Mouse (Mus musculus): ENCODE measurements at regions not wholly inside any gene's neighbourhood (a gene's known extent, or its start where the extent isn't known, plus 50 kb on each side); places are given as distances from the start of the nearest gene placed in this dataset.

DNA sequence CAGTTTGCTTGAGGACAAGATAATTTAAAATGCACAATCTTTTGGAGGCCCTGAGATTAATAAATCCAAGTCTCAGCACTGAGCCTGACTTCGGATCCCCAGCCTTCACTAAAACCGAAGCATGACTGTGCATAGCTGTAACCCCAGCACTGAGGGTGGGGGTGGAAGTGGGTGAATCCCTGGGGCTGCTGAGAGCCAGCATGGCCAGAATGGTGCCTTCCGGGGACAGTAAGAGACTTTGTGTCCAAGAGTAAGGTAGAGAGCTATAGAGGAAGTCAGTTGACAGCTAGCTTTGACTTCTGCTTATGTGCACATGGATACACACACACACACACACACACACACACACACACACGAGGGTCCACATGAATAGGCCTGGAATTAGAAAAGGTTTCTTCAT lies 198.3 kb downstream of the Ifng start:
- no peak overlapping the region for H3K27ac ChIP-seq
- no peak overlapping the region for H3K9ac ChIP-seq (ENCODE audit: low read depth, low read length)
- intact Hi-C loops (cut with DNase I), result no loop called here
- H3K4me3 ChIP-seq, result no peak overlapping the region
- WGBS, result 80% methylated on average over 4 of the region's 4 CpGs
- DNase-seq, result no peak
- no peaks in the 10 kb centered on the region for H3K27me3 ChIP-seq (ENCODE audit: control insufficient read depth, insufficient read depth, low read length)
- H3K36me3 ChIP-seq (ENCODE audit: control insufficient read depth, insufficient read depth, low read length), result no peaks in the 10 kb centered on the region
- H3K4me1 ChIP-seq (ENCODE audit: control insufficient read depth, insufficient read depth, low read length), result no peaks in the 10 kb centered on the region
- H3K79me2 ChIP-seq (replicated peaks; ENCODE audit: control insufficient read depth, insufficient read depth, low read length), result no peaks in the 10 kb centered on the region
- TF ChIP-seq EP300 (IDR thresholded peaks at IDR 0.05; ENCODE audit: insufficient read depth, low read depth, low read length), result no peak
- no peak for TF ChIP-seq POLR2A (IDR thresholded peaks at IDR 0.05; ENCODE audit: insufficient read depth, low read depth, low read length)
- TF ChIP-seq CTCF (IDR thresholded peaks at IDR 0.05), result no peak

DNA sequence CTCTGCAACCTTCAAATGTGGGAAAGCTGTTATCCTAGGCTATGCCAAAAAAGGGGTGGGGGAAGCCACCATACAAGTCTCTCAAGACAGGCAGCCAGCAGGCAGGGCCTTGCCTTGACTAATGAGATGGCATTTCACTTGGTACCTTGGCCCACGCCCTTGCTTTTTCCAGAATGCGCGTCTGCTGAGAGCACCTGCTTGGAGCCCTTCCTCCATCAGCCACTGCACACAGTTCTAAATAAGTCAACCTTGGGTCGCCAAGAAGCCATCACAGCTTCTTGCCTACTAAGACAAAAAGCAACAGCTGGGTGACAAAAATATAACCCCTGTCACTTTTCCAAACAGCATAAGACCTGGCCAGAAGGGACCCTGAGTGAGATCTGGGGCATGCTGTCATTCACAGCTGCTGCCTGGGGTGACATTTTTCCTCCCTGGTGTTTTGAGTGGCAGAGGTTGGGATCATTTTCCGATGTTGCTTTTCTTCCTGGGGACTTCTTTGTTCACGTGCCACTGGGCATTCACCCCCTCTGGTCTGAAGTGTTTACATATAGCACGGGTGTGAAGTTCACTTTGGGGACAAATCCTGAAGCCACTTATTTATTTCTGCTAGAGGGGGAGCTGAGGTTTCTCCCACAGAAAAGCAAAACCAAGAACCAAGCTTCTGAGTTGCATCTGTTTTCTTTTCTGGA lies 199.4 kb downstream of the Ifng start:
- DNase-seq, result no peak
- H3K36me3 ChIP-seq (ENCODE audit: control insufficient read depth, insufficient read depth, low read length), result no peaks in the 10 kb centered on the region
- WGBS, result 57% methylated on average over 7 of the region's 7 CpGs
- TF ChIP-seq CTCF (IDR thresholded peaks at IDR 0.05) (no peak), EP300 (IDR thresholded peaks at IDR 0.05; ENCODE audit: insufficient read depth, low read depth, low read length) (no peak), POLR2A (IDR thresholded peaks at IDR 0.05; ENCODE audit: insufficient read depth, low read depth, low read length) (no peak)
- H3K4me3 ChIP-seq, result no peak overlapping the region
- H3K27ac ChIP-seq, result no peak overlapping the region
- no peaks in the 10 kb centered on the region for H3K4me1 ChIP-seq (ENCODE audit: control insufficient read depth, insufficient read depth, low read length)
- no peaks in the 10 kb centered on the region for H3K27me3 ChIP-seq (ENCODE audit: control insufficient read depth, insufficient read depth, low read length)
- H3K9ac ChIP-seq (ENCODE audit: low read depth, low read length), result no peak overlapping the region
- intact Hi-C loops (cut with DNase I), result no loop called here
- no peaks in the 10 kb centered on the region for H3K79me2 ChIP-seq (replicated peaks; ENCODE audit: control insufficient read depth, insufficient read depth, low read length)

DNA sequence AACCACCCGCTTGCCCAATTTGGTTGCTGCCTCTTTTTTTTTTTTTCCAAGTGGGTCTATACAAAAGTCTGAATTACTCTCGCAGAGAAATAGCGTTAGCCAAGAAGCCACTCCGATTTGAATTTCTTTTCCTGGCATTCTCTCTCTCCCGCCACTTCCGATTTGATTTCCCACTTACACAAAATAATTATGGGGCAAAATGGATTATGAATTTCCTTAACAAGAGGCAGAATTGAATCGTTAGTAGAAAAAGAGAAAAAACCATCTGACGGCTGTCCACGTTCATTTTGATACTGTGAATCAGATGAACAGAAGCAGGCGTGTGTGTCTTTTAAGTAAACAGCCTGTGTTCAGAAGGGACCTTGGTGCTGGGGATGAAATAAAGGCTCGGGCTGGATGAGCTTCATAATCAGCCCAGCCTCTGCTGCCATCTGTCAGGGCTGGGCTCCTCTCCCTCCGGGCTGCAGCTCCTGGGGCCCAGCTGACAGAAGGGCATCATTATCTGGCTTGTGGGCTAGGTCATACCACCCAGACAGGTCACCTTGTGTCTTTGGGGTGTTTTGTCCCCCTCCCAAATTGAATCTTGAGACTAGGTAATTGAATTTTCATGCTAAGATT lies 200.1 kb downstream of the Ifng start:
- H3K79me2 ChIP-seq (replicated peaks; ENCODE audit: control insufficient read depth, insufficient read depth, low read length), result no peaks in the 10 kb centered on the region
- no peaks in the 10 kb centered on the region for H3K36me3 ChIP-seq (ENCODE audit: control insufficient read depth, insufficient read depth, low read length)
- H3K9ac ChIP-seq (ENCODE audit: low read depth, low read length), result no peak overlapping the region
- no peak for DNase-seq
- H3K4me3 ChIP-seq, result no peak overlapping the region
- H3K27ac ChIP-seq, result no peak overlapping the region
- no peaks in the 10 kb centered on the region for H3K27me3 ChIP-seq (ENCODE audit: control insufficient read depth, insufficient read depth, low read length)
- intact Hi-C loops (cut with DNase I), result no loop called here
- WGBS, result 75% methylated on average over 12 of the region's 12 CpGs
- no peaks in the 10 kb centered on the region for H3K4me1 ChIP-seq (ENCODE audit: control insufficient read depth, insufficient read depth, low read length)
- TF ChIP-seq EP300 (IDR thresholded peaks at IDR 0.05; ENCODE audit: insufficient read depth, low read depth, low read length) (no peak), CTCF (IDR thresholded peaks at IDR 0.05) (no peak), POLR2A (IDR thresholded peaks at IDR 0.05; ENCODE audit: insufficient read depth, low read depth, low read length) (no peak)

DNA sequence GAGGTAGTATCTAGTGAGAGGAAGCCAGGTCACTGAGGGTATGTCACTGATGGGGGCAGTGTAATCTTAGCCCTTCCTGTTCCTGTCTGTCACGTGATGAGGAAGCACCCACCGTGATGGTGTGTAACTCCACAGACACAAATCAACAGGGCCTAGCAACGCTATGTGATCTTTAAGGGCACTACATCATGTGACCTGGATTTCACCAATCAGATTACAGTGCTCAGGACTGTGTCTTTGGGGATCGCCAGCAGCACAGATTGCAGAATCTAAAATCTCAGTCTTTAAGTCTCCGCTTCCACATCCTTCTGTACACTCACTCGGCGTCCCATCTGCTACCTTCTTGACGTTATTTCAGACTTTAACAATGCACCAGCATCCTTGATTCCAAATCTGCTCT lies 202.8 kb downstream of the Ifng start:
- TF ChIP-seq POLR2A (IDR thresholded peaks at IDR 0.05; ENCODE audit: insufficient read depth, low read depth, low read length), result no peak
- TF ChIP-seq EP300 (IDR thresholded peaks at IDR 0.05; ENCODE audit: insufficient read depth, low read depth, low read length), result no peak
- no peak for TF ChIP-seq CTCF (IDR thresholded peaks at IDR 0.05)
- 77% methylated on average over 8 of the region's 8 CpGs for WGBS
- H3K27ac ChIP-seq, result no peak overlapping the region
- no peak overlapping the region for H3K4me3 ChIP-seq
- H3K27me3 ChIP-seq (ENCODE audit: control insufficient read depth, insufficient read depth, low read length), result no peaks in the 10 kb centered on the region
- H3K9ac ChIP-seq (ENCODE audit: low read depth, low read length), result no peak overlapping the region
- no peaks in the 10 kb centered on the region for H3K4me1 ChIP-seq (ENCODE audit: control insufficient read depth, insufficient read depth, low read length)
- no peak for DNase-seq
- intact Hi-C loops (cut with DNase I), result no loop called here
- H3K36me3 ChIP-seq (ENCODE audit: control insufficient read depth, insufficient read depth, low read length), result no peaks in the 10 kb centered on the region
- no peaks in the 10 kb centered on the region for H3K79me2 ChIP-seq (replicated peaks; ENCODE audit: control insufficient read depth, insufficient read depth, low read length)

DNA sequence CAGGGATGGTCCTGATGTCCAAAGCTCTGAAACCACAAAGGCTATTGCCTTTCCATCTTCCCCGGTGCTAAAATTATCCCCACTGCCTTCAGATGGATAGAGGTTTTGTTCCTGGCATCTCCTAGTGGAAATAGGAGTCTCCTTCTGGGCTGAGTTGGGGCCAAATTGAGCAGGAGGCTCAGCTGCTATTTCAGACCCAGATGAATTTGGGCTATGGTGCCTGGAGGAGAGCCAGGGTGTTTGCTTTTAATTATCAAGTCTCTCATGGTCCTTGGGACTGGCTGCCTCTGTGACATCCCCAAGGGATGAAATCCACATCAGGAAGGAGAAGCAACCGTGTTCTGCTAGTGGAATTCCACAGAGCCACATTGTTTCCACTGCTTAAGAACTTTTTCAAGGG lies 207.3 kb downstream of the Ifng start:
- Histone ChIP-seq H3K4me3 (no peak overlapping the region), H3K79me2 (replicated peaks; ENCODE audit: control insufficient read depth, insufficient read depth, low read length) (no peaks in the 10 kb centered on the region), H3K27me3 (ENCODE audit: control insufficient read depth, insufficient read depth, low read length) (no peaks in the 10 kb centered on the region), H3K9ac (ENCODE audit: low read depth, low read length) (no peak overlapping the region), H3K27ac (no peak overlapping the region), H3K36me3 (ENCODE audit: control insufficient read depth, insufficient read depth, low read length) (no peaks in the 10 kb centered on the region), H3K4me1 (ENCODE audit: control insufficient read depth, insufficient read depth, low read length) (no peaks in the 10 kb centered on the region)
- peak; percentile 36 to 68 for DNase-seq
- WGBS, result 21% methylated on average over 2 of the region's 2 CpGs
- TF ChIP-seq EP300 (IDR thresholded peaks at IDR 0.05; ENCODE audit: insufficient read depth, low read depth, low read length), result no peak
- intact Hi-C loops (cut with DNase I), result no loop called here

DNA sequence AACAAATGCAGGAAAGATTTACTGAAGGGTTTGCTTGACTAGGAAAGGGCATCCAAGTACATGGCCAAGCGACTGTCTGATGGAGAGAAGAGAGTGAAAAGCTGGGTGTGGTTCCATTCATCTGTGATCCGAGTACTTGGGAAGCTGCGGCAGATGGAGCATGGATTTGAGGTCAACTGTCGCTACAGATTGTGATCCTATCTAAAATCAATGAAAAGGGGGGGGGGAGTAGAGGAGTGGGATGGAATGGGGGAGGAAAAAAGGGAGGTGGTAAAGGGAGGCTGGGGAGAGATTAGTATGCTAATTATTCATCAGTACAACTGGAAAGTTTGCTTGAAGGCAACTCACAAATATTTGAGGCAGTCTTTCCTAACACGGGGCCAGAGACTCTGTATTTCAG lies 213.4 kb downstream of the Dyrk2 start:
- DNase-seq, result no peak
- Histone ChIP-seq H3K27me3 (ENCODE audit: control insufficient read depth, insufficient read depth, low read length) (no peaks in the 10 kb centered on the region), H3K79me2 (replicated peaks; ENCODE audit: control insufficient read depth, insufficient read depth, low read length) (no peaks in the 10 kb centered on the region), H3K27ac (no peak overlapping the region), H3K36me3 (ENCODE audit: control insufficient read depth, insufficient read depth, low read length) (no peaks in the 10 kb centered on the region), H3K9ac (ENCODE audit: low read depth, low read length) (no peak overlapping the region), H3K4me1 (ENCODE audit: control insufficient read depth, insufficient read depth, low read length) (no peaks in the 10 kb centered on the region), H3K4me3 (no peak overlapping the region)
- TF ChIP-seq CTCF (IDR thresholded peaks at IDR 0.05), result no peak
- no peak for TF ChIP-seq POLR2A (IDR thresholded peaks at IDR 0.05; ENCODE audit: insufficient read depth, low read depth, low read length)
- no peak for TF ChIP-seq EP300 (IDR thresholded peaks at IDR 0.05; ENCODE audit: insufficient read depth, low read depth, low read length)
- WGBS, result 78% methylated on average over 5 of the region's 5 CpGs
- intact Hi-C loops (cut with DNase I), result no loop called here
